8 mouse cellular contexts compared by ENCODE assay signal in the genomic region with DNA sequence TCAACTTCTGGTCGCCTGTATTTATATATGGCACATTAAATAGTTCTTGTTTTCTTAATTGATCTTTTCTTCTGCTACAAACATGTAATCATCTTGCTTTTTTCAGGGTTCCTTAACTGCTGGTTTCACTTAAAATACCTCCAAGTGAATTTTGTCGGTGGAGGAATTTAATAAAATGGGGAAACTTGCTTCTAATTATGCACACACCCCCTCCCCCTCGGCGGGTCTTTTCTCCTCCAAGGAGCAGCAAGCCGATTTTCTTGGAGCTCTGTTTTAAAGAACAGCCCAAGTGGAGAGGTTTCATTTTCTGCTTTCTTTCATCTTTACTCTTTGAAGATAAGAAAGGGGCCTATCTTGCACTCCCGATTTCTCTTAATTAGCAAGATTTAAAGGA. TPM values are rescaled to one million over a fixed set of nuclear protein-coding genes. Genes with fewer than 3 reads are reported as not detected.
A peak's percentile ranks its signal among the peaks of the same experiment; 100 is the strongest.
DNase-seq lines count a peak whose midpoint lies in the region; ATAC-seq and TF ChIP-seq lines count a peak whose summit lies in the region.

No protein-coding gene starts in this region.

- peaks cover 2% of the 10 kb centered on the region; the same call in 1 of the 2 replicates for H3K4me1 ChIP-seq in lung, adult 2 months (ENCODE audit: control insufficient read depth, insufficient read depth, low read length)
- 0 out of 2 replicates have a peak, but pooled peaks cover 2% of the 10 kb centered on the region for H3K4me1 ChIP-seq in embryonic facial prominence, embryonic 13.5 days
- no peaks in the 10 kb centered on the region for H3K4me1 ChIP-seq in intestine, embryonic 16.5 days (ENCODE audit: control insufficient read depth, insufficient read depth, low read length)
- H3K4me1 ChIP-seq in neural tube, embryonic 13.5 days (replicated peaks): peaks cover 39% of the 10 kb centered on the region

- under 1% methylated on average over 6 of the region's 6 CpGs for WGBS in lung, adult 2 months
- WGBS in embryonic facial prominence, embryonic 13.5 days: 0% methylated on average over 6 of the region's 6 CpGs
- under 1% methylated on average over 6 of the region's 6 CpGs for WGBS in intestine, embryonic 16.5 days
- WGBS in neural tube, embryonic 13.5 days: under 1% methylated on average over 6 of the region's 6 CpGs

- H3K4me3 ChIP-seq in lung, adult 2 months (replicated peaks; ENCODE audit: extremely low read depth, low read depth, low read length): peak overlapping the region; percentile 47
- peak overlapping the region; percentile 80 for H3K4me3 ChIP-seq in embryonic facial prominence, embryonic 13.5 days
- peak overlapping the region; percentile 67 for H3K4me3 ChIP-seq in intestine, embryonic 16.5 days (ENCODE audit: low read length)
- peak overlapping the region; percentile 71 for H3K4me3 ChIP-seq in neural tube, embryonic 13.5 days

- peak overlapping the region; percentile 100 for H3K27ac ChIP-seq in embryonic facial prominence, embryonic 13.5 days
- H3K27ac ChIP-seq in intestine, embryonic 16.5 days (ENCODE audit: low read length): peak overlapping the region; percentile 97
- peak overlapping the region; percentile 87 for H3K27ac ChIP-seq in neural tube, embryonic 13.5 days (replicated peaks)

- peak overlapping the region; percentile 96 for H3K9ac ChIP-seq in embryonic facial prominence, embryonic 13.5 days
- H3K9ac ChIP-seq in intestine, embryonic 16.5 days (ENCODE audit: low read depth, low read length): peak overlapping the region; percentile 80; the same call in 1 of the 2 replicates
- H3K9ac ChIP-seq in neural tube, embryonic 13.5 days: peak overlapping the region; percentile 79

- peak; percentile 32; the same call in 1 of the 2 replicates for ATAC-seq in embryonic facial prominence, embryonic 13.5 days (ENCODE audit: insufficient number of reproducible peaks, insufficient read depth, low FRiP score, low TSS enrichment, low read depth)
- ATAC-seq in intestine, embryonic 16.5 days: no peak; the same call in 1 of the 2 replicates
- peak; percentile 15; the same call in 1 of the 2 replicates for ATAC-seq in neural tube, embryonic 13.5 days (ENCODE audit: low read depth)

- peak overlapping the region; percentile 71 for H3K4me2 ChIP-seq in embryonic facial prominence, embryonic 13.5 days
- H3K4me2 ChIP-seq in intestine, embryonic 16.5 days (ENCODE audit: low read depth, low read length): peak overlapping the region; percentile 73
- peak overlapping the region; percentile 76 for H3K4me2 ChIP-seq in neural tube, embryonic 13.5 days

- H3K36me3 ChIP-seq in embryonic facial prominence, embryonic 13.5 days: peaks cover 26% of the 10 kb centered on the region
- H3K36me3 ChIP-seq in intestine, embryonic 16.5 days (ENCODE audit: control insufficient read depth, insufficient read depth, low read length): no peaks in the 10 kb centered on the region
- no peaks in the 10 kb centered on the region for H3K36me3 ChIP-seq in neural tube, embryonic 13.5 days

- H3K27me3 ChIP-seq in embryonic facial prominence, embryonic 13.5 days: no peaks in the 10 kb centered on the region
- no peaks in the 10 kb centered on the region for H3K27me3 ChIP-seq in intestine, embryonic 16.5 days (replicated peaks; ENCODE audit: control insufficient read depth, insufficient read depth, low read length)
- no peaks in the 10 kb centered on the region for H3K27me3 ChIP-seq in neural tube, embryonic 13.5 days

- TF ChIP-seq CTCF in lung, adult 2 months (IDR thresholded peaks at IDR 0.05; ENCODE audit: insufficient read depth, low read length): no peak

- TF ChIP-seq POLR2A in lung, adult 2 months (IDR thresholded peaks at IDR 0.05; ENCODE audit: borderline replicate concordance, extremely low read depth, low read depth, low read length): no peak

- no peaks in the 10 kb centered on the region for H3K9me3 ChIP-seq in embryonic facial prominence, embryonic 13.5 days
- H3K9me3 ChIP-seq in intestine, embryonic 16.5 days (ENCODE audit: control insufficient read depth, low read length): no peaks in the 10 kb centered on the region
- H3K9me3 ChIP-seq in neural tube, embryonic 13.5 days: no peaks in the 10 kb centered on the region

- no peak for DNase-seq in lung, adult 2 months
- DNase-seq in lung, postnatal 14 days: no peak
- no peak for DNase-seq in cerebellum, adult 11 months
- DNase-seq in urinary bladder, adult 18-20 months (ENCODE audit: low spot score in 2 of 2): no peak
- DNase-seq in cerebellum, adult 18-20 months: no peak

RNA-seq across cellular contexts. Expression of gene Pcdh18, which starts 0.5 kb away (rescaled TPM):
- 14.5 and 17.8 TPM in 2 replicates for polyA plus RNA-seq in lung, adult 2 months (2012; rRNA removed)
- polyA plus RNA-seq in embryonic facial prominence, embryonic 13.5 days (2015; fragmentation: Nextera tagmentation; extraction: Ambion mirVana): 143 and 150 TPM in 2 replicates
- polyA plus RNA-seq in intestine, embryonic 16.5 days (2015; fragmentation: Nextera tagmentation; extraction: Ambion mirVana): 30.6 and 31.0 TPM in 2 replicates
- 26.5 and 30.9 TPM in 2 replicates for polyA plus RNA-seq in neural tube, embryonic 13.5 days (2015; fragmentation: Nextera tagmentation; extraction: Ambion mirVana)
